Comparison of ENCODE assay signal across 8 mouse cellular contexts in genomic region chr2:57316055-57316454, GRCm38 (mm10).
DNase-seq lines count a peak whose midpoint lies in the region; ATAC-seq and TF ChIP-seq lines count a peak whose summit lies in the region.

No protein-coding gene starts in this region.

- no peak for TF ChIP-seq EP300 in lung, postnatal 0 days (IDR thresholded peaks at IDR 0.05)

- 68% methylated on average over 2 of the region's 2 CpGs for WGBS in hindbrain, embryonic 10.5 days
- WGBS in hindbrain, embryonic 16.5 days, result 61% methylated on average over 2 of the region's 2 CpGs
- 56% methylated on average over 2 of the region's 2 CpGs for WGBS in embryonic facial prominence, embryonic 11.5 days
- WGBS in lung, postnatal 0 days, result 46% methylated on average over 2 of the region's 2 CpGs

- H3K27me3 ChIP-seq in hindbrain, embryonic 10.5 days (ENCODE audit: insufficient read depth, poor library complexity, severe bottlenecking), result no peaks in the 10 kb centered on the region
- no peaks in the 10 kb centered on the region for H3K27me3 ChIP-seq in hindbrain, embryonic 16.5 days (replicated peaks; ENCODE audit: control insufficient read depth, insufficient read depth, low read length)
- no peaks in the 10 kb centered on the region for H3K27me3 ChIP-seq in C2C12 (ENCODE audit: control insufficient read depth, insufficient read depth, insufficient read length)
- no peaks in the 10 kb centered on the region for H3K27me3 ChIP-seq in embryonic facial prominence, embryonic 11.5 days (ENCODE audit: control insufficient read depth, insufficient read depth, low read length)
- no peaks in the 10 kb centered on the region for H3K27me3 ChIP-seq in lung, postnatal 0 days (replicated peaks; ENCODE audit: insufficient read depth, low read length)

- no peak overlapping the region for H3K27ac ChIP-seq in hindbrain, embryonic 10.5 days
- no peak overlapping the region for H3K27ac ChIP-seq in hindbrain, embryonic 16.5 days (ENCODE audit: low read depth, low read length)
- no peak overlapping the region for H3K27ac ChIP-seq in embryonic facial prominence, embryonic 11.5 days (replicated peaks; ENCODE audit: low read depth, low read length)
- H3K27ac ChIP-seq in lung, postnatal 0 days (ENCODE audit: low read length), result no peak overlapping the region

- no peak overlapping the region for H3K4me2 ChIP-seq in hindbrain, embryonic 16.5 days (ENCODE audit: low read length)
- H3K4me2 ChIP-seq in embryonic facial prominence, embryonic 11.5 days (ENCODE audit: low read depth, low read length), result no peak overlapping the region
- no peak overlapping the region for H3K4me2 ChIP-seq in lung, postnatal 0 days (replicated peaks; ENCODE audit: low read depth, low read length)

- no peaks in the 10 kb centered on the region for H3K4me1 ChIP-seq in hindbrain, embryonic 10.5 days (replicated peaks)
- H3K4me1 ChIP-seq in hindbrain, embryonic 16.5 days (ENCODE audit: control insufficient read depth, insufficient read depth, low read depth, low read length), result no peaks in the 10 kb centered on the region
- H3K4me1 ChIP-seq in embryonic facial prominence, embryonic 11.5 days (ENCODE audit: control insufficient read depth, insufficient read depth, low read length), result no peaks in the 10 kb centered on the region
- no peaks in the 10 kb centered on the region for H3K4me1 ChIP-seq in lung, postnatal 0 days (ENCODE audit: insufficient read depth, low read depth, low read length)

- peak; percentile 30 for DNase-seq in hindbrain, embryonic 10.5 days (ENCODE audit: low spot score)
- DNase-seq in embryonic facial prominence, embryonic 11.5 days (ENCODE audit: low spot score), result peak; percentile 56
- DNase-seq in lung, postnatal 0 days (ENCODE audit: low spot score), result peak; percentile 46
- DNase-seq in yolk sac, embryonic 10.5 days (ENCODE audit: low spot score), result no peak

- H3ac ChIP-seq in C2C12 (ENCODE audit: control insufficient read depth, insufficient read length, low read depth), result no peak overlapping the region

- no peak overlapping the region for H3K4me3 ChIP-seq in hindbrain, embryonic 10.5 days
- H3K4me3 ChIP-seq in hindbrain, embryonic 16.5 days (ENCODE audit: low read length), result no peak overlapping the region
- H3K4me3 ChIP-seq in C2C12 (ENCODE audit: insufficient read depth, poor library complexity, severe bottlenecking), result no peak overlapping the region
- no peak overlapping the region for H3K4me3 ChIP-seq in embryonic facial prominence, embryonic 11.5 days (ENCODE audit: low read depth, low read length)
- no peak overlapping the region for H3K4me3 ChIP-seq in lung, postnatal 0 days (ENCODE audit: low read depth, low read length)

- H3K79me2 ChIP-seq in C2C12 (ENCODE audit: control insufficient read depth, insufficient read depth), result peaks cover 5% of the 10 kb centered on the region

- H3K9me3 ChIP-seq in hindbrain, embryonic 10.5 days, result no peaks in the 10 kb centered on the region
- no peaks in the 10 kb centered on the region for H3K9me3 ChIP-seq in hindbrain, embryonic 16.5 days (ENCODE audit: control insufficient read depth, low read length)
- no peaks in the 10 kb centered on the region for H3K9me3 ChIP-seq in embryonic facial prominence, embryonic 11.5 days (replicated peaks; ENCODE audit: control insufficient read depth, low read length)
- no peaks in the 10 kb centered on the region for H3K9me3 ChIP-seq in lung, postnatal 0 days (ENCODE audit: low read length)

- ATAC-seq in hindbrain, embryonic 16.5 days, result no peak
- peak; percentile 65 for ATAC-seq in activated CD4-positive, CD25-positive, alpha-beta regulatory T cell, adult 4 months
- ATAC-seq in embryonic facial prominence, embryonic 11.5 days (replicated peaks; ENCODE audit: insufficient number of reproducible peaks, low FRiP score, low TSS enrichment, low read depth), result no peak
- no peak for ATAC-seq in lung, postnatal 0 days
- no peak; the same call in 1 of the 2 replicates for ATAC-seq in erythroid progenitor cell, adult 5-6 weeks (replicated peaks; ENCODE audit: low FRiP score, poor library complexity, severe bottlenecking)

- TF ChIP-seq CTCF in C2C12 (IDR thresholded peaks at IDR 0.05; ENCODE audit: control insufficient read depth, insufficient read depth, insufficient read length), result peak; percentile 40
- TF ChIP-seq CTCF in lung, postnatal 0 days (IDR thresholded peaks at IDR 0.05), result peak; percentile 82

- H3K36me3 ChIP-seq in hindbrain, embryonic 10.5 days, result no peaks in the 10 kb centered on the region
- H3K36me3 ChIP-seq in hindbrain, embryonic 16.5 days (ENCODE audit: control insufficient read depth, insufficient read depth, low read length), result no peaks in the 10 kb centered on the region
- H3K36me3 ChIP-seq in C2C12 (ENCODE audit: control insufficient read depth, insufficient read depth), result peaks cover 4% of the 10 kb centered on the region
- H3K36me3 ChIP-seq in embryonic facial prominence, embryonic 11.5 days (replicated peaks; ENCODE audit: control insufficient read depth, insufficient read depth, low read depth, low read length), result no peaks in the 10 kb centered on the region
- no peaks in the 10 kb centered on the region for H3K36me3 ChIP-seq in lung, postnatal 0 days (ENCODE audit: insufficient read depth, low read length)

- no peaks in the 10 kb centered on the region for H3K79me3 ChIP-seq in C2C12 (ENCODE audit: low read depth)

- no peak overlapping the region for H3K9ac ChIP-seq in hindbrain, embryonic 16.5 days (ENCODE audit: low read depth, low read length)
- no peak overlapping the region for H3K9ac ChIP-seq in embryonic facial prominence, embryonic 11.5 days (replicated peaks; ENCODE audit: low read length)
- H3K9ac ChIP-seq in lung, postnatal 0 days (replicated peaks; ENCODE audit: low read depth), result no peak overlapping the region

TF ChIP-seq in C2C12, 6 proteins besides CTCF, POLR2A, EP300 and RAD21:
- TF ChIP-seq CEBPB (IDR thresholded peaks at IDR 0.05; ENCODE audit: low read depth) (no peak), MYOD1 (IDR thresholded peaks at IDR 0.05; ENCODE audit: control insufficient read depth, insufficient read length, low read depth) (no peak), USF1 (IDR thresholded peaks at IDR 0.05; ENCODE audit: low read depth) (no peak), MAX (IDR thresholded peaks at IDR 0.05) (no peak), FOSL1 (IDR thresholded peaks at IDR 0.05; ENCODE audit: insufficient read depth, low read length, poor library complexity, severe bottlenecking) (no peak), MYOG (IDR thresholded peaks at IDR 0.05; ENCODE audit: control insufficient read depth, extremely low read depth, insufficient read length) (no peak)
